Mouse (Mus musculus) hindbrain, embryonic 14.5 days (tissue): ENCODE data around the gene Cyp46a1. TPM values are rescaled to one million over a fixed set of nuclear protein-coding genes. Genes with fewer than 3 reads are reported as not detected.

Source experiments
- ATAC-seq: fragments of 200-750 bp; cut with Nextera tagmentation; 2 replicates; pipeline ENCODE4 v1.8.0; 2017; ENCODE audit warnings: moderate number of reproducible peaks, mild to moderate bottlenecking, moderate TSS enrichment, moderate library complexity; ENCODE audit not compliant: low FRiP score
- DNase-seq: peaks from one replicate; pipeline ENCODE4 v3.0.0-alpha.2; 2015; ENCODE audit warnings: low spot score
- H3K27ac ChIP-seq: fragments of 300-500 bp; sonication (generic); 2 replicates; pipeline ENCODE4 v1.5.1; 2014; ENCODE audit warnings: mild to moderate bottlenecking, moderate library complexity
- H3K27me3 ChIP-seq: fragments of 300-500 bp; sonication (generic); 2 replicates; pipeline ENCODE4 v1.6.1; 2014; ENCODE audit warnings: mild to moderate bottlenecking, low read length, mixed read lengths; ENCODE audit not compliant: control insufficient read depth, insufficient read depth
- H3K36me3 ChIP-seq: fragments of 300-500 bp; sonication (generic); replicated peaks from 2 replicates; pipeline ENCODE4 v1.6.1; 2014; ENCODE audit not compliant: control insufficient read depth, insufficient read depth
- H3K4me1 ChIP-seq: fragments of 300-500 bp; sonication (generic); replicated peaks from 2 replicates; pipeline ENCODE4 v1.6.1; 2014; ENCODE audit warnings: antibody characterized with exemption, low read length, mixed read lengths; ENCODE audit not compliant: control insufficient read depth, insufficient read depth
- H3K4me2 ChIP-seq: fragments of 300-500 bp; sonication (generic); replicated peaks from 2 replicates; pipeline ENCODE4 v1.6.1; 2014; ENCODE audit warnings: mild to moderate bottlenecking, moderate library complexity
- H3K4me3 ChIP-seq: fragments of 300-500 bp; sonication (generic); replicated peaks from 2 replicates; pipeline ENCODE4 v1.5.1; 2014; ENCODE audit warnings: mild to moderate bottlenecking, low read length
- H3K9ac ChIP-seq: fragments of 300-500 bp; sonication (generic); 2 replicates; pipeline ENCODE4 v1.6.1; 2014
- H3K9me3 ChIP-seq: fragments of 300-500 bp; sonication (generic); 2 replicates; pipeline ENCODE4 v1.6.1; 2016; ENCODE audit warnings: low read length; ENCODE audit not compliant: control insufficient read depth
- WGBS: fragments of 180-500 bp; shearing (Covaris S2); extraction: QIAGEN DNeasy Blood & Tissue Kit; methylation state at CpG from one replicate; pipeline ENCODE4 v1.1.7; 2014; 5-methylcytosine and 5-hydroxymethylcytosine counted together
- polyA plus RNA-seq: library from polyadenylated mRNA; unstranded; fragments of >200 nt; fragmentation: Nextera tagmentation; extraction: Ambion mirVana; gene quantifications from 2 replicates; pipeline ENCODE4 v1.2.1, GENCODE M21; 2014

Gene Cyp46a1
- polyA plus RNA-seq, 1 experiment from 2014 or later, result 22.7 TPM

DNA sequence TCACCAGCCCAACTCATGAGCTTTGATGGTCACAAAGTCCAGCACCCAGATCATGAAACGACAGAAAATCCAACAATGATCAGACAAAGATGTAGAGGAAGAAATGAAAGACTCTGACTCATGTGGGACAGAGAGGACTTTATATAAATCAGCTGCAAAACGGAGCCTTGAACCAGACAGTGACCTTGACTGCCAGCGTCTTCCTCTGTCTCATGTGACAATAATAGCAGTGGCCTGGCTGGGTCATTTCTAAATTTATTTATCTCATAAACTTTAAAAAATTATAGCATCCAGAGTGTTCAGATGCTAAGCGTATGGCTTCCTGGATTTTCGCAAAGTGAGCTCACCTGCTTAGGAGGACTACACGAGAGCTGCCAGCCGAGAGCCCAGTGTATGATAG is 64.5 kb downstream of the Cyp46a1 start:
- H3K4me2 ChIP-seq, result no peak overlapping the region
- no peaks in the 10 kb centered on the region for H3K9me3 ChIP-seq
- H3K4me1 ChIP-seq, result peaks cover 10% of the 10 kb centered on the region
- no peak overlapping the region for H3K9ac ChIP-seq
- no peak for DNase-seq
- no peak for ATAC-seq
- H3K36me3 ChIP-seq, result no peaks in the 10 kb centered on the region
- no peak overlapping the region for H3K4me3 ChIP-seq
- H3K27ac ChIP-seq, result no peak overlapping the region
- WGBS, result 92% methylated on average over 7 of the region's 7 CpGs
- H3K27me3 ChIP-seq, result no peaks in the 10 kb centered on the region

DNA sequence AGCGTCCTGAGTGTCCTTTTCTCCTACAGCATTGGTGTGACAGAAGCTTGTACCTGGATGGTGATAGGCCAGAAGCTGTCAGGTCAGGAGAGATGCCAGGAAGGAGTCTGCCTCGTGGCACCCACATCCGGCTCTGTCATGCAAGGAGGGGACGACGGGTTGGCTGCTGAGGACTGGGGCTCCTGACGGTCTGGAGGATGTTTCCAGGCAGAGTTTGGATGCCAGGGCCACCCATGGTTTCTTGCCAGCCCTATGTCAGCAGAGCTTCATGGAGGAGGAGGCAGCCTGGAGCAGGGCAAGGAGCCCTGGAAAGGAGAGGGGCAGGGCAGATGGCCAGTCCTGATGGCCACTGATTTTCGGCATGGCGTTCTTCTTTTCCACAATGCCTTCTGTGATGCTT is 65.0 kb downstream of the Cyp46a1 start:
- Histone ChIP-seq H3K9me3 (no peaks in the 10 kb centered on the region), H3K27ac (no peak overlapping the region), H3K4me3 (no peak overlapping the region), H3K27me3 (no peaks in the 10 kb centered on the region), H3K36me3 (no peaks in the 10 kb centered on the region), H3K4me1 (peaks cover 10% of the 10 kb centered on the region), H3K9ac (no peak overlapping the region), H3K4me2 (no peak overlapping the region)
- no peak for DNase-seq
- 88% methylated on average over 8 of the region's 8 CpGs for WGBS
- no peak for ATAC-seq

DNA sequence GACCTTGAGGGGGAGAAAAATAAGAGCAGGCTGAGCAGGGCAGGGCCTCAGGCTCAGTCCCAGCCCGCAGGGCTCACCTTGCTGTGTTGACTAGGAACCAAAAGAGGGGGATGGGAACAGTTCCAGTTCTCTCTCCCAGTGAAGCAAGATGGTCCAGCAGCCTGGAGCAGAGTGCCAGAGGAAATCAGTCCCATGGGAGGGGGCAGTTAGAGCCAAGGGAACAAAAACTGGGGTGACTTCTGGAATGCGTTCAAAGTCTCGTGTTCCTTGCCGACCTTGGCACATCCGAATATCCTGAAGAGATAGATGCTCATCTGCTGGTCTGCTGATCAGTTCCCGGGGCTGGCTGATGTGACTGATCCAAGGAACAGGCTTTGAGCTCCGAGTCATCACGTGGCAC is 66.8 kb downstream of the Cyp46a1 start:
- no peak for DNase-seq

DNA sequence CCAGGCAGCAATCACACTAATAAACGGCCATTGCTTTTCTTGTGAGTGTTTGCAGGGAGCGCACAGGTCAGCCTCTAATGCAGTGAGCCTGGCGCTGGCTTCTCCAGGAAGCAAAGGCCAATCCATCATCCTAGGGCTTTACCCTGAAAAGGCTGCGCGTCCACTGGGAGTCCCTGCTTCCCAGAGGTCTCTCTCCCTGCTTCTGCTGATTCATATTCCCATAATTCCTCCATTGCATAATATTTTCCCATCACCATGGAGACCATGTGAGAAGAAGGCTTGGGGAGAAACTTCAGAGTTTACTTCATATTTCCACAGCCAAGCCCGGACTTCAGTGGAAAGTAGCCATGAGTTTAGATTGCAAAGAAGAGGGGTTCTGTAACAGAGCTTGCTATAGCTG is 69.8 kb downstream of the Cyp46a1 start:
- ATAC-seq (no peak), DNase-seq (no peak)
- WGBS, result 44% methylated on average over 6 of the region's 6 CpGs
- H3K4me1 ChIP-seq, result no peaks in the 10 kb centered on the region
- no peaks in the 10 kb centered on the region for H3K27me3 ChIP-seq
- H3K9ac ChIP-seq, result no peak overlapping the region
- H3K4me2 ChIP-seq, result no peak overlapping the region
- 0 out of 2 replicates have a peak overlapping the region, but pooled peaks have one; percentile 20 for H3K27ac ChIP-seq
- no peaks in the 10 kb centered on the region for H3K9me3 ChIP-seq
- H3K4me3 ChIP-seq, result no peak overlapping the region
- H3K36me3 ChIP-seq, result no peaks in the 10 kb centered on the region

More for the DNA sequence above, 66.8 kb downstream of the Cyp46a1 start:
- Histone ChIP-seq H3K9me3 (no peaks in the 10 kb centered on the region), H3K36me3 (no peaks in the 10 kb centered on the region), H3K4me1 (peaks cover 10% of the 10 kb centered on the region), H3K4me2 (no peak overlapping the region), H3K27me3 (no peaks in the 10 kb centered on the region), H3K4me3 (no peak overlapping the region), H3K27ac (no peak overlapping the region), H3K9ac (no peak overlapping the region)
- 80% methylated on average over 8 of the region's 8 CpGs for WGBS
- no peak for ATAC-seq

DNA sequence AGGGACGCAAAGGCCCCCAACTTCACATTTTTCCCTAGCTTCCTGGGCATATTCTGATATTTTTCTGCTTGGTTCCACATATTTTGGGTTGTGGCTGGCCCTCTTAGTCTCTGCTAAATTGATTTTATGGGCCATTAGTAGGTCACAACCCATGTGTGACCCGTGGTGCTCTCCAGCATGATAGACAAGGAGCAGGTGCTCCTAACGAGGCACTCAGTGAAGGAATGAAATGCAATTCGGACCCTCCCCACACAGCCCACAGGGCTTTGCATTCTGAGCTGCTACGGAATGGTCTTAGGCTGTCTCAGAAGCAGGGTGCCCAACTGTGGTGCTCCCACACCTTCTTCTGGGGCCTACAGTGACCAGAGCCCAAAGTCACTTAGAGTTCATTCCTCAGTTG is 74.9 kb downstream of the Cyp46a1 start:
- WGBS, result 51% methylated on average over 5 of the region's 5 CpGs
- Histone ChIP-seq H3K9ac (no peak overlapping the region), H3K27ac (no peak overlapping the region), H3K36me3 (no peaks in the 10 kb centered on the region), H3K4me3 (no peak overlapping the region), H3K9me3 (no peaks in the 10 kb centered on the region), H3K27me3 (no peaks in the 10 kb centered on the region), H3K4me1 (0 out of 2 replicates have a peak, but pooled peaks cover 3% of the 10 kb centered on the region), H3K4me2 (no peak overlapping the region)
- DNase-seq (no peak), ATAC-seq (no peak)

DNA sequence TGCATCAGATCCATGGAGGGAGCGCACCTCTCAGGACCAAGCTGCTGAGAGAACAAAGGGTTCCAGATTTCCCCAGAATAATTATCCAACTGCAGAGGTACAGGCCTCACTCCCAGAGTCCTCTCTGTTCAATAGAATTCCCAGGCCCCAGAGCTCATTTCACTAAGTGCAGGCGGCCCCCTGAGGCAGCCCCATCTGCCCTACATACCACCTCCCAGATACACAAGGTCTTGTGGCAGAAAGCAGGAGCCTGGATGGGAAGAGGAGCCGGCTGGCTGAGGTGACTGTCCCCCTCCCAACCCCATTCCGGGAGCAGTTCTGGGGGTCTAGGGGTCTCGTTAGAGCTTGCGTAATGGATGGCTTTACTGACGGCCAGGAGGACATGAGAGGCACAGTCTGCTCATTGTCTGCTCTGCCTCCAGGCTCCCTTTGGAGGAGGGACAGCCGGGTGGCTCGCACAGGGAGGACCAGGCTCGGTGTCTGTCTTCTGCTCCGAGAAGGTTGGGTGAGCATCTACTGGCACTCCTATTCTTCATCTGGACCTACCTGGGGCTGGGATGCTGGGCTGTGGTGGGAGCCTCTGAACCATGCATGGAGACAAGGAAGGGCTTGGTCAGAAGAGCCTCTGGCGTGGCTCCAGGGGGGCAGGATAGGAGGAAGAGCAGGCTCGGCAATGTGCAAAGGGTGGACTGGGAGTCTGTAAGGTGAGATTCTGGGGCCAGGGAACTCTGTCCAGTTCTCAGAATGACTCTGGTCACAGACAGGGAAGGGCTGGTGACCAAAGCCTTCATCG is 76.4 kb downstream of the Cyp46a1 start:
- H3K4me2 ChIP-seq, result peak overlapping the region; percentile 13; the same call in 1 of the 2 replicates
- DNase-seq, result peak; percentile 40
- H3K36me3 ChIP-seq, result no peaks in the 10 kb centered on the region
- 0 out of 2 replicates have a peak, but pooled peaks cover 3% of the 10 kb centered on the region for H3K4me1 ChIP-seq
- no peaks in the 10 kb centered on the region for H3K27me3 ChIP-seq
- H3K27ac ChIP-seq, result peak overlapping the region; percentile 69
- H3K9me3 ChIP-seq, result no peaks in the 10 kb centered on the region
- ATAC-seq, result peak; percentile 68; the same call in 1 of the 2 replicates
- H3K9ac ChIP-seq, result 0 out of 2 replicates have a peak overlapping the region, but pooled peaks have one; percentile 7
- peak overlapping the region; percentile 3; the same call in 1 of the 2 replicates for H3K4me3 ChIP-seq
- 45% methylated on average over 14 of the region's 14 CpGs for WGBS

Other genes with a start within 250 kb of the Cyp46a1 start
- gene Setd3, start 155.1 kb upstream of the Cyp46a1 start, polyA plus RNA-seq, result 86.7 and 89.8 TPM in 2 replicates
- gene Ccnk, start 154.8 kb upstream of the Cyp46a1 start, polyA plus RNA-seq, result 4.4 and 5.6 TPM in 2 replicates
- 13.9 and 16.5 TPM in 2 replicates for gene Ccdc85c, start 59.0 kb upstream of the Cyp46a1 start, polyA plus RNA-seq
- 1.8 and 1.9 TPM in 2 replicates for gene Hhipl1, start 28.1 kb upstream of the Cyp46a1 start, polyA plus RNA-seq
- gene Eml1, start 36.6 kb downstream of the Cyp46a1 start, polyA plus RNA-seq, result 55.1 and 61.8 TPM in 2 replicates
- gene Evl, start 220.3 kb downstream of the Cyp46a1 start, polyA plus RNA-seq, result 243 and 270 TPM in 2 replicates